Mouse (Mus musculus): ENCODE measurements at regions not wholly inside any gene's neighbourhood (a gene's known extent, or its start where the extent isn't known, plus 50 kb on each side); places are given as distances from the start of the nearest gene placed in this dataset.

GRCm38 (mm10) chr8:88947384-88947783 is 96.6 kb downstream of the Sall1 start:
- TF ChIP-seq CTCF (IDR thresholded peaks at IDR 0.05; ENCODE audit: borderline replicate concordance, extremely low read depth, insufficient read depth, insufficient read length), result no peak
- no peak for TF ChIP-seq POLR2A (IDR thresholded peaks at IDR 0.05; ENCODE audit: borderline replicate concordance, extremely low read depth, insufficient read depth, insufficient read length, poor library complexity, severe bottlenecking)

All from brain, embryonic 14.5 days (tissue).